Mouse (Mus musculus): ENCODE measurements at regions not wholly inside any gene's neighbourhood (a gene's known extent, or its start where the extent isn't known, plus 50 kb on each side); places are given as distances from the start of the nearest gene placed in this dataset.

GRCm38 (mm10) chr2:174848981-174849681 lies 88.7 kb downstream of the Edn3 start:
- no peak for DNase-seq

GRCm38 (mm10) chr2:174850860-174851259 lies 90.4 kb downstream of the Edn3 start:
- no peak for DNase-seq

GRCm38 (mm10) chr2:174851525-174852330 lies 91.3 kb downstream of the Edn3 start:
- peak; percentile 43 for DNase-seq

- DNase-seq, result no peak
Measured at GRCm38 (mm10) chr2:174853786-174854185, 93.4 kb downstream of the Edn3 start.

DNA sequence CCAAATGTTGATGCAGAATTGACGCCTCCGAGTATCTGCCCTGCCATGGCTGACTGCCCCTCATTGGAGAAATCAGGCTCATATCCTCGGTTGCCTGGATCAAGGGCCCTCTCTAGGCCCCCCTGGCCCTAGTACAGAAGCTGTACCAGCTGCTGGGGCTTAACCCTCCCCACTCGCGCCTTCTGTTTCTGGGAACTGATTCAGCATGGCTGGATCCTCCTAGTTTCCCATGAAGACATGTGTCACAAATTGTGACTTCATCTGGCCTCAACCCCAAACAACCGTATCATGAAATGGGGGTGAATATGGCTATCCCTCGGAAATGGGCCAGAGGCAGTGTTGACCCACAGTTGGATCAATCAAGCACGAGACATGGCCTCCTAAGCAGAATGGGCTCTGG lies 95.1 kb downstream of the Edn3 start:
- no peak for DNase-seq

DNA sequence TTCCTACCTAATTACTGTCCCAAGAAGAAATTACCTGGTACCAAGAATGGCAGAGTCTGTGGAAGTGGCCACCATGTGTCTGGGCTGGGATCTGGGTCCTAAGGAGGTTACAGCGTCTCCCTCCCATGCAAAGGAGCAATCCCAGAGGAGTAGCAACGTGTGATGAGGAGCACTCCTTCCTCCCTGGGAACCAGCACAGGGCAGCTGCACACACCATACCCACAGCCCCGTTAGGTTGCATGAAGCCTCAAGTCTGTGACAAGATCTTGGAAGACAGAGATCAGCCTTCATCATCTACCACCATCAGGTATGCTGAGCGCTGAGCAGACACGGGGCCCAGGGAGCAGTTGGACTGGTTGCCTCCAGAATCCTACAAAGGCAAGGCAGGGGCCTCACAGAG lies 95.7 kb downstream of the Edn3 start:
- no peak for DNase-seq

- peak; percentile 80 for DNase-seq
Measured at GRCm38 (mm10) chr2:174858011-174858834, 97.8 kb downstream of the Edn3 start.

DNA sequence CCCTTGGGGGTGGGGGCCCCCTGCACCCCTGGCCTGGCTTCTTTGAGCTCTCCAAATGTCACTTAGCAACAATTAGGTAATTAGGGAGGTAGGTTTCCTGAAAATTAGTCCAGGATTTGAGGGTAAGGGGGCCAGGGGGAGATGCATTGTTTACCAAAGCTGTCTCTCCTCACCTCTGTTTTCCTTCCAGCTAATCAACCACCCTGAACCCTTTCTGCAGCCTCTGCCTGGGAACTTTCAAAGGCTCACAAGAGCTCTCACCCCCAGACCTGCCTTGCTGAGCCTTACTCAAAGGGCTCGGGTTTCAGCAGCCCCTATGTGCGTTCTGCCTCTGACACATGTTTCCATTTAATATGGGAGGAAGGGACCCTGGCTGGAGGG lies 98.4 kb downstream of the Edn3 start:
- no peak for DNase-seq

DNA sequence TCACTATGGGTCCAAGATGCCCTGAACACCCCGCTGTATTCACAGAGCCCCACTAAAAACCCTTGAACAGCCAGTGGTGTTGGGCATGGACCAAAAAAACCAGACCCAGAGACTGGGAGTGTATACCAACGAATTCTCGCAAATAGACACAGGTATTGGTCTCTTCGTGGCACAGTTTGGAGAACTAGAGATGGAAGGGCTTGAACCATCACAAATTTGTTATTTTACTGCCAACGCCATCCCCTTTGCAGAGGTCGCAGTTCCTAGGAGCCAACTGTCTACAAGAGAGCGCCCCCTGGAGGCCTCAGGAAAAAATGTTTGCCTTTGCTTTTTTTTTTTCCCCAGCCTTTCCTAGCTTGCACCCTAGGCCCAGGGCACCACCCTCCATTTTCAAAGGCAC lies 99.1 kb downstream of the Edn3 start:
- DNase-seq, result peak; percentile 22

- no peak for DNase-seq
Measured at GRCm38 (mm10) chr2:174864657-174865056, 104.2 kb downstream of the Edn3 start.

DNA sequence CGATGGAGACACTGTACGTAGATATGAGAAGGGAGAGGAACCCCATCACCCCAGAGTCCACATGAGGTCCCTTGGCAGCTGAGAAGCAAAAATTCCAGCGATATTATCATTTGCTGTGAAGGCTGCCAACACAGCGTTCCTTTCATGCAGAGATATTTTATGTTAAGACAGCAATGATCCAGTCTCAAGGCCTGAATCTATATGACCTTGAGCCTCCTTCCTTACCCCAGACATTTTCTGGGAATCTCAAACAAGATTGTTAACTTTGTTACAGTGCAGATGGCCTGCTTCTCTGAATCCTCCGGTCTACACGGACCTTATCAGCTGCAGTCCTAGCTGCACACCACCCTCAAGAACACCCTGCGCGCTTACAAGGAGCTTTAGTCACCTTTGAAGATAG lies 106.1 kb downstream of the Edn3 start:
- no peak for DNase-seq

GRCm38 (mm10) chr2:174867397-174867796 lies 107.0 kb downstream of the Edn3 start:
- DNase-seq, result no peak

DNA sequence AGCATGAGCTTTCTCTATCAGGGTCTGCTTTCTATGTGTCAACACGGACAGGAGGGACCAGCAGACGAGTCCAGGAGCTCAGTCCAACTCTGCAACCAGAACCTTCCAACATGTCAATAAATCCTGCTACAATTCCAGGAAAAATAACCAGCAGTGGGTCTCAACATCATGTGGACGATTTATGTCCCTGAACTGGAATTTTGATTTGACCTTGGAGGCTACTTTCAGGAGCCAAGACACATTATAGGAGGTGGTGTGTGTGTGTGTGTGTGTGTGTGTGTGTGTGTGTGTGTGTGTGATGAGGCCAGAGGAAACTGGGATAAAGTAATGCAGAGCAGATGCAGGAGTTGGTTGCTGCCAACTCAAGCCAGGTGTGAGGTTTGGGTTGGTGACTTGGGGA lies 107.8 kb downstream of the Edn3 start:
- DNase-seq, result no peak

DNA sequence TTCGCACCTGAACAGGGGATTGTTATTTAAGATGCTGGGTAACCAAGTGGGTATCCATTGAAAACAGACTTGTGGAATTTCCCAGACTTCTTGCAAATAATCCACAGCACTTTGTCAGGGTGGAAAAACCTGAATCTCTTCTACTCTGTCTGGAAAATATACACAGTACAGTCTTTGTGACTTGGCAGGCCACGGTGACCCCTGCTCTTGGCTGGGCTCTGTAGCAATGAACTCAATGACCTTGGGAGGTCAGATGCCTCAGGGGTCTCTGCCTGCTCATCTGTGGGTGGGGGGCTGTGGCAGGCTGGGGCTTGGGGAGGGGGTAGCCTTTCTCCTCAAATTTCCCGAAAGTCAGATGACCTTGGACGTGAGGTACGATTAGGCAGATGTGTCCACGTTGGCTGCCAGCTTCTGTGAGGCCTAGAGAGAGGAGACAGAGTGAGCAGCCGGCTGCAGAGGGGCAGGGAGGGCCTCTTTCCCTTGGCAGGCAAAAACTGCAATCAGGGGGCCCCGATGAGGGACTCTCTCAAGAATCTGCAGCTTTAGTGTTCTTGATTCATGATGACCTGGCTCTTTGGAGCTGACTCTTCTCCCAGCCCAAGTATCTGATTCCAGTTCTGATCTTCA lies 108.4 kb downstream of the Edn3 start:
- DNase-seq, result no peak

DNA sequence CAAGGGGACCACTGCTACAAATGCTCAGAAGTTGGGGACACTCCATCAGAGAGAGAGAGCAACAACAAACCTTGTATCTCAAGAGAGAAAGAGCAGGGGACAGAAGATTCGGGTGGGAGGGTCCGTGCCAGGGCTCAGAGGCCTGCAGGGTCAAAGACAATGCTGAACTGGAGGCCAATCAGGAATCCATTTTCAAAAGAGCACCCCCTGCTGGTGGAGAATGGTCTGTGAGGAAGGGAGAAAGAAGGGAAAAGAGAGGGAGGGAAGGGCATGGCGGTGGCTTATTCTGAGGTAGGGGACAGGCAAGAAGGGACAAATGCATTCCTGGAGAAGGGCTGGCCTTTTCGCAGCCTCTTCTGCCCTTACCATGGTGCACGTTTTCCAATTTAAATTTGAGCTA lies 109.9 kb downstream of the Edn3 start:
- no peak for DNase-seq

GRCm38 (mm10) chr2:174871225-174871624 lies 110.8 kb downstream of the Edn3 start:
- DNase-seq, result no peak

- no peak for DNase-seq
Measured at GRCm38 (mm10) chr2:174871844-174872243, 111.4 kb downstream of the Edn3 start.

- DNase-seq, result no peak
Measured at GRCm38 (mm10) chr2:174876886-174877285, 116.5 kb downstream of the Edn3 start.

GRCm38 (mm10) chr2:174878979-174879378 lies 118.6 kb downstream of the Edn3 start:
- DNase-seq, result no peak

DNA sequence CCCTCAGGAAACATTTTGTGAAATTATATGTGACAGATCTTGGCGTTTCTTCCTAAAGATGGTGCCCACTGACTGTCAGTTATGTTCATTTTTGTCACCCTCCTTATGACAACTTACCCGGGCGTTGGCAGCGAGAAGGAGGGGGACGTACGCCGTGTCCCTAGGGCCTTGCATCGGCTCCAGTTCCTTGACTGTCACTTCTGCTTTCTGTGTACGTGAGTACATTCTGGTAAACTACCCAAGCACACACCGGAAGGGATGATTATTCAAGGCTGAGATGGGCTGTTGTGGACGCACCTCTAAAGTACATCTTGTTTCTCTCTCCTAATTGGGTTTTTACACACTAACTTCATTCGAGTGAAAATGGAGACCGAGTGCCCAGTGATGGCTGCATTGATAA lies 120.2 kb downstream of the Edn3 start:
- DNase-seq, result no peak

GRCm38 (mm10) chr2:174884232-174885225 lies 124.1 kb downstream of the Edn3 start:
- DNase-seq, result no peak

DNA sequence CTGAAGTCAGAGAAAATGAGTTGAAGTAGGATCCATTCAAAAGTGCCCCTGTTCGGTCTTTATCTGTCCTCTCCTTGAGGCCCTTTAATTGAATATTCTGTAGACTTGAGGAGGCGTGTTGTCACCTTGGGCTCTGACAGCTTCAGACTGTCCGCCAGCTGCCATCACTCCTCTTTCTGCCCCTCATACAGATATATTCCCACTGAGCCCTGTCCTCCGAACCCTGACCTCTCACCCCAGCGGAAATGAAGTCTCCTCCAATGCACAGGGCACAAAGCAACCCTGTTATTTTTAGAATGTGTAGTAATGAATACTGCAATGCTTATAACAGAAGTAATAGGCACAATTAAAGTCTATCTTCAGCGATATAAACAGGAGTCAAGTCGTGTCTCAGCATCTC lies 117.4 kb upstream of the Gm14444 start:
- DNase-seq, result no peak
